Mouse (Mus musculus): ENCODE measurements around the gene Sned1. TPM values are rescaled to one million over a fixed set of nuclear protein-coding genes. Genes with fewer than 3 reads are reported as not detected.

Gene Sned1
- polyA plus RNA-seq, 1 experiment from 2014 or later, result 48.9 TPM

GRCm38 (mm10) chr1:93211549-93212220 is 24.0 kb upstream of the Sned1 start:
- TF ChIP-seq CTCF (IDR thresholded peaks at IDR 0.05), result no peak
- no peaks in the 10 kb centered on the region for H3K27me3 ChIP-seq
- ChIA-PET POLR2A (interaction anchor here (1.4 kb wide), 1 partner anchor 11 kb away, joined by 3 read pairs; no protein-coding TSS in a partner anchor), CTCF (interaction anchor here (1.0 to 1.7 kb wide), 4 partner anchors 13 to 20 kb away, joined by 3 to 5 read pairs (median 4); no protein-coding TSS in a partner anchor)
- in situ Hi-C loops (cut with MboI; ENCODE audit: low pct_unique_long_range_greater_than_20kb), result no loop called here
- ATAC-seq (no peak), DNase-seq (ENCODE audit: low read depth, low spot score) (no peak)

- POLR2A ChIA-PET, result interaction anchor here (1.4 kb wide), 1 partner anchor 10 kb away, joined by 3 read pairs; no protein-coding TSS in a partner anchor
- CTCF ChIA-PET, result interaction anchor here (1.0 to 1.7 kb wide), 4 partner anchors 12 to 21 kb away, joined by 3 to 5 read pairs (median 4); no protein-coding TSS in a partner anchor
- TF ChIP-seq CTCF (IDR thresholded peaks at IDR 0.05), result no peak
- in situ Hi-C loops (cut with MboI; ENCODE audit: low pct_unique_long_range_greater_than_20kb), result no loop called here
- DNase-seq (ENCODE audit: low read depth, low spot score) (no peak), ATAC-seq (no peak)
- no peaks in the 10 kb centered on the region for H3K27me3 ChIP-seq
Observed at GRCm38 (mm10) chr1:93212441-93212840, 23.2 kb upstream of the Sned1 start.

DNA sequence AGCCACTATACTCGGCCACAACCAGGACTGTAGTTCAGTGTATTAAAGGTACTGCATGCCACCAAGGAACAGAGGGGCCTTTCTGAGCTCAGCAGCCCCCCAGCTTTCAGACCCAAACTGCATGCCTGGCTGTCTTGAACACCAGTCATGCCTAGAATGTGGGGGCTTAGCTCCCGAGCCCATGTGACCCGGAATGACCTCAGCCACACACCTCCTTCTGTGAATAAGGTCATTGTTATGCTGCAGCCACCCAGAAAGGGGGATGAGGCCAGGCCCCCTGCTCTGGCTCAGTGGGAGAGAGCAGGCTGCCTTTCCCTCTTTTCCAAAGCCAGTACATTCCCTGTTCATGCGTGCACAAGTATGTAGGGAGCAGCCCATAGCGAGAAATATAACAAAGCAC is 21.0 kb upstream of the Sned1 start:
- POLR2A ChIA-PET, result interaction anchor here (0.6 to 1.7 kb wide), 3 partner anchors 11 to 112 kb away, joined by 3 to 4 read pairs (median 3); partner anchors contain the start of gene Sned1
- ATAC-seq (no peak), DNase-seq (ENCODE audit: low read depth, low spot score) (no peak)
- in situ Hi-C loops (cut with MboI; ENCODE audit: low pct_unique_long_range_greater_than_20kb), result no loop called here
- H3K27me3 ChIP-seq, result no peaks in the 10 kb centered on the region
- no peak for TF ChIP-seq CTCF (IDR thresholded peaks at IDR 0.05)
- CTCF ChIA-PET, result interaction anchor here (1.1 to 2.4 kb wide), 2 partner anchors 15 to 40 kb away, joined by 3 to 6 read pairs; no protein-coding TSS in a partner anchor

- no peak for DNase-seq (ENCODE audit: low read depth, low spot score)
Observed at GRCm38 (mm10) chr1:93216839-93217497, 18.7 kb upstream of the Sned1 start.

GRCm38 (mm10) chr1:93217530-93217929 is 18.1 kb upstream of the Sned1 start:
- POLR2A ChIA-PET, result interaction anchor here (1.3 kb wide), 1 partner anchor 14 kb away, joined by 3 read pairs; no protein-coding TSS in a partner anchor
- no peak for DNase-seq (ENCODE audit: low read depth, low spot score)
- CTCF ChIA-PET, result interaction anchor here (1.1 to 2.1 kb wide), 3 partner anchors 8 to 43 kb away, joined by 4 to 12 read pairs (median 5); no protein-coding TSS in a partner anchor
- TF ChIP-seq CTCF (IDR thresholded peaks at IDR 0.05), result no peak
- in situ Hi-C loops (cut with MboI; ENCODE audit: low pct_unique_long_range_greater_than_20kb), result no loop called here
- no peak for ATAC-seq
- no peaks in the 10 kb centered on the region for H3K27me3 ChIP-seq

More at GRCm38 (mm10) chr1:93216839-93217497, 18.7 kb upstream of the Sned1 start:
- no peak for TF ChIP-seq CTCF (IDR thresholded peaks at IDR 0.05)
- H3K27me3 ChIP-seq, result no peaks in the 10 kb centered on the region
- ATAC-seq, result no peak
- ChIA-PET POLR2A (no interaction called here), CTCF (interaction anchor here (1.3 to 2.1 kb wide), 2 partner anchors 9 kb away, joined by 4 to 12 read pairs; no protein-coding TSS in a partner anchor)
- in situ Hi-C loops (cut with MboI; ENCODE audit: low pct_unique_long_range_greater_than_20kb), result no loop called here

GRCm38 (mm10) chr1:93220776-93221175 is 14.9 kb upstream of the Sned1 start:
- CTCF ChIA-PET, result no interaction called here
- POLR2A ChIA-PET, result interaction anchor here (0.9 kb wide), 2 partner anchors 10 to 14 kb away, joined by 3 to 4 read pairs; no protein-coding TSS in a partner anchor
- in situ Hi-C loops (cut with MboI; ENCODE audit: low pct_unique_long_range_greater_than_20kb), result no loop called here
- ATAC-seq (no peak), DNase-seq (ENCODE audit: low read depth, low spot score) (no peak)
- H3K27me3 ChIP-seq, result no peaks in the 10 kb centered on the region
- TF ChIP-seq CTCF (IDR thresholded peaks at IDR 0.05), result no peak

GRCm38 (mm10) chr1:93223972-93224371 is 11.7 kb upstream of the Sned1 start:
- no peak for ATAC-seq
- CTCF ChIA-PET, result interaction anchor here (1.6 kb wide), 1 partner anchor 11 kb away, joined by 5 read pairs; no protein-coding TSS in a partner anchor
- in situ Hi-C loops (cut with MboI; ENCODE audit: low pct_unique_long_range_greater_than_20kb), result no loop called here
- no peak for DNase-seq (ENCODE audit: low read depth, low spot score)
- POLR2A ChIA-PET, result no interaction called here
- no peak for TF ChIP-seq CTCF (IDR thresholded peaks at IDR 0.05)
- H3K27me3 ChIP-seq, result no peaks in the 10 kb centered on the region

GRCm38 (mm10) chr1:93225226-93225625 is 10.4 kb upstream of the Sned1 start:
- in situ Hi-C loops (cut with MboI; ENCODE audit: low pct_unique_long_range_greater_than_20kb), result no loop called here
- DNase-seq (ENCODE audit: low read depth, low spot score) (no peak), ATAC-seq (no peak)
- H3K27me3 ChIP-seq, result no peaks in the 10 kb centered on the region
- no peak for TF ChIP-seq CTCF (IDR thresholded peaks at IDR 0.05)
- CTCF ChIA-PET, result interaction anchor here (1.2 to 1.6 kb wide), 4 partner anchors 8 to 16 kb away, joined by 3 to 5 read pairs (median 4); no protein-coding TSS in a partner anchor
- POLR2A ChIA-PET, result interaction anchor here (0.6 to 1.2 kb wide), 3 partner anchors 11 to 100 kb away, joined by 3 read pairs; no protein-coding TSS in a partner anchor

DNA sequence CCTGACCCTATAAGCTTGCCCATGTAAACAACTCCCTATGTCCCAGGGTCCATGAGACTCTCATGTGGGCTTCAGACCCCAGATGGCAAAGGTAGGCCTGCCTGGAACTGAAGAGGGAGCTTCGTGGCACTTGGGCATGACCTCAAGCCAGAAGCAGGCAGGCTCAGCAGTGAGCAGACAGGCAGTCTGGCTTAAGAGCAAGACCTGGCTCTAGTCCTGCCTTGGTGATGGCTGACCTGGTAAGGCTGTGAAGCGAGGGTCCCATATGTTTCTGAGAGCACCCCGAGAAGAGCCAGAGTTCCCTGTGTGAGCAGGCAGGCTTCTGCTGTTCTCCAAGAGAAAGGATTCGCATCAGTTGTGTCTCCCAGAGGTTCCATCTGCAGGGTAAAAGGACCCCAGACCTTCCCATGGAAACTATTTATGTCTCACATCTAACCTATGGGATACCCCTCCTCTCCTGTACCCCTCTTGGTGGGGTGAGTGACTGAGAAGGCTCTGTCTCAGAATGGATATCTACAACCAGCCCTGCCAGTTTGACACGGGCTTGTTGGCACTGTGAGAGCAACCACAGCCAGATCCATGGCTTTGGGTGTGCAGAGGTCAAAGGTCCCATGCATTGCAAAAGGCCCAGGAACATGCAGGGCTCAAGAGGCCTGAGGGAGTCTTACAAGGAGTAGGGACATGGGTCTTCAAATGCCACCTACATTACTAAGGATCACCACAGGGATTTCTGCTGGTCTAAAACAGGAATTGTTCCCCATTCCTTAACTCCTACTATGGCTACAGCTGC is 9.7 kb upstream of the Sned1 start:
- CTCF ChIA-PET, result interaction anchor here (1.2 to 1.6 kb wide), 3 partner anchors 8 to 16 kb away, joined by 3 to 4 read pairs (median 3); no protein-coding TSS in a partner anchor
- no peak for DNase-seq (ENCODE audit: low read depth, low spot score)
- in situ Hi-C loops (cut with MboI; ENCODE audit: low pct_unique_long_range_greater_than_20kb), result no loop called here
- POLR2A ChIA-PET, result interaction anchor here (0.6 to 1.8 kb wide), 4 partner anchors 10 to 100 kb away, joined by 3 to 5 read pairs (median 3); no protein-coding TSS in a partner anchor
- H3K27me3 ChIP-seq, result no peaks in the 10 kb centered on the region
- no peak for TF ChIP-seq CTCF (IDR thresholded peaks at IDR 0.05)
- ATAC-seq, result no peak
